Mouse (Mus musculus): Measurements from ENCODE around the gene Ephx1.

DNA sequence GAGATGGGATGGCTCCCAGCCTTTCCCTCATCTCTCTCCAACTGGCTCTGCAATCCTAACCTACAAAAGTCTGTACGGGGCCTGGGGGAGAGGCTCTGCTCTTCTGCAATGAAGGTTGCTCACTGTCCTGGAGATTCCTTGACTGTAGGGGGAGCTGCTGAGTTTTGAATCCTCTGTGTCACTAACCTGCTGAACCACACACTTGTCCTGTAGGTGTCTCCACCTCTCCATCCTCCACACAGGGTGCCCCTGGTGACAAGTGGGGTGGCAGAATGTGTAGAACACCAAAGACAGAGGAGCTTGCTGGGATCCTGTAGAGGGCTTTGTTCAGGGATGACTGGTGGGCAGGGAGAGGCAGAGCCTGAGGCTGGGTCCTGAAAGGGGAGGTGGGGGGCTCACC is 1.6 kb upstream of the Ephx1 start:
- TF ChIP-seq CTCF (IDR thresholded peaks at IDR 0.05; ENCODE audit: insufficient read depth, low read depth, low read length) (no peak), POLR2A (IDR thresholded peaks at IDR 0.05; ENCODE audit: insufficient read depth, low read depth, low read length) (no peak)
